Mouse (Mus musculus): ENCODE data around the gene Adgrl1. TPM values are rescaled to one million over a fixed set of nuclear protein-coding genes. Genes with fewer than 3 reads are reported as not detected.
A peak's percentile ranks its signal among the peaks of the same experiment; 100 is the strongest.

Adgrl1 gene
- 30.2 and 30.4 TPM in 2 replicates for polyA plus RNA-seq (2016; fragmentation: Nextera tagmentation; extraction: Ambion mirVana)

- H3K4me3 ChIP-seq, result peak within 1 kb of the TSS; percentile 99
- peak within 1 kb of the TSS; percentile 98 for H3K27ac ChIP-seq (replicated peaks)
- H3K4me1 ChIP-seq, result peaks cover 54% of the 10 kb centered on the region
- under 1% methylated on average over 65 of the region's 70 CpGs for WGBS
- peak; percentile 88 for ATAC-seq (ENCODE audit: low FRiP score, low read depth)
- peak within 1 kb of the TSS; percentile 89 for H3K4me2 ChIP-seq (replicated peaks)
- H3K27me3 ChIP-seq, result peaks cover 24% of the 10 kb centered on the region
- H3K9ac ChIP-seq (replicated peaks), result peak within 1 kb of the TSS; percentile 94
- no peaks in the 10 kb centered on the region for H3K36me3 ChIP-seq
- no peaks in the 10 kb centered on the region for H3K9me3 ChIP-seq
Measured at GRCm38 (mm10) chr8:83899363-83900252, at the start of gene Adgrl1. TSS of gene Adgrl1 (plus strand) at chr8:83900105.

- no peak overlapping the region for H3K4me2 ChIP-seq (replicated peaks)
- H3K36me3 ChIP-seq, result no peaks in the 10 kb centered on the region
- H3K4me3 ChIP-seq, result no peak overlapping the region
- no peak for ATAC-seq (ENCODE audit: low FRiP score, low read depth)
- H3K4me1 ChIP-seq, result no peaks in the 10 kb centered on the region
- no peak overlapping the region for H3K27ac ChIP-seq (replicated peaks)
- H3K27me3 ChIP-seq, result no peaks in the 10 kb centered on the region
- H3K9ac ChIP-seq (replicated peaks), result no peak overlapping the region
- peaks cover 6% of the 10 kb centered on the region; the same call in 1 of the 2 replicates for H3K9me3 ChIP-seq
- WGBS, result 22% methylated on average over 8 of the region's 8 CpGs
Measured at GRCm38 (mm10) chr8:83852329-83852728, 47.6 kb upstream of the Adgrl1 start.

GRCm38 (mm10) chr8:83853323-83854050, 46.4 kb upstream of the Adgrl1 start:
- Histone ChIP-seq H3K4me3 (no peak overlapping the region), H3K4me2 (replicated peaks) (no peak overlapping the region), H3K9me3 (no peaks in the 10 kb centered on the region), H3K36me3 (no peaks in the 10 kb centered on the region), H3K27ac (replicated peaks) (no peak overlapping the region), H3K27me3 (no peaks in the 10 kb centered on the region), H3K9ac (replicated peaks) (no peak overlapping the region), H3K4me1 (no peaks in the 10 kb centered on the region)
- 72% methylated on average over 3 of the region's 3 CpGs for WGBS
- ATAC-seq (ENCODE audit: low FRiP score, low read depth), result no peak

- H3K4me1 ChIP-seq, result no peaks in the 10 kb centered on the region
- no peak overlapping the region for H3K27ac ChIP-seq (replicated peaks)
- WGBS, result 88% methylated on average over 6 of the region's 6 CpGs
- H3K4me2 ChIP-seq (replicated peaks), result no peak overlapping the region
- H3K9me3 ChIP-seq, result no peaks in the 10 kb centered on the region
- no peaks in the 10 kb centered on the region for H3K36me3 ChIP-seq
- ATAC-seq (ENCODE audit: low FRiP score, low read depth), result no peak
- H3K4me3 ChIP-seq, result no peak overlapping the region
- no peak overlapping the region for H3K9ac ChIP-seq (replicated peaks)
- peaks cover 2% of the 10 kb centered on the region for H3K27me3 ChIP-seq
Measured at GRCm38 (mm10) chr8:83856486-83857065, 43.3 kb upstream of the Adgrl1 start.

GRCm38 (mm10) chr8:83862439-83863268, 37.3 kb upstream of the Adgrl1 start:
- Histone ChIP-seq H3K36me3 (no peaks in the 10 kb centered on the region), H3K9me3 (no peaks in the 10 kb centered on the region), H3K27me3 (peaks cover 4% of the 10 kb centered on the region), H3K9ac (replicated peaks) (peak overlapping the region; percentile 29), H3K4me1 (peaks cover 9% of the 10 kb centered on the region), H3K4me2 (replicated peaks) (peak overlapping the region; percentile 53), H3K27ac (replicated peaks) (no peak overlapping the region), H3K4me3 (peak overlapping the region; percentile 24)
- WGBS, result 8% methylated on average over 24 of the region's 24 CpGs
- no peak for ATAC-seq (ENCODE audit: low FRiP score, low read depth)

- Histone ChIP-seq H3K27me3 (peaks cover 31% of the 10 kb centered on the region), H3K36me3 (no peaks in the 10 kb centered on the region), H3K4me2 (replicated peaks) (peak overlapping the region; percentile 86), H3K27ac (replicated peaks) (peak overlapping the region; percentile 84), H3K4me1 (peaks cover 22% of the 10 kb centered on the region), H3K9ac (replicated peaks) (peak overlapping the region; percentile 70), H3K4me3 (peak overlapping the region; percentile 68), H3K9me3 (no peaks in the 10 kb centered on the region)
- ATAC-seq (ENCODE audit: low FRiP score, low read depth), result peak; percentile 75
- under 1% methylated on average over 47 of the region's 66 CpGs for WGBS
Measured at GRCm38 (mm10) chr8:83874881-83875655, 24.8 kb upstream of the Adgrl1 start.

- Histone ChIP-seq H3K27ac (replicated peaks) (peak overlapping the region; percentile 84), H3K4me2 (replicated peaks) (peak overlapping the region; percentile 86), H3K9me3 (no peaks in the 10 kb centered on the region), H3K4me3 (peak overlapping the region; percentile 68), H3K9ac (replicated peaks) (peak overlapping the region; percentile 70), H3K36me3 (no peaks in the 10 kb centered on the region), H3K27me3 (peaks cover 31% of the 10 kb centered on the region), H3K4me1 (peaks cover 22% of the 10 kb centered on the region)
- ATAC-seq (ENCODE audit: low FRiP score, low read depth), result peak; percentile 39
- WGBS, result 1% methylated on average over 7 of the region's 11 CpGs
Measured at GRCm38 (mm10) chr8:83875656-83876040, 24.3 kb upstream of the Adgrl1 start.

GRCm38 (mm10) chr8:83876080-83876837, 23.6 kb upstream of the Adgrl1 start:
- H3K27ac ChIP-seq (replicated peaks), result peak overlapping the region; percentile 84
- peak overlapping the region; percentile 68 for H3K4me3 ChIP-seq
- peak; percentile 44 for ATAC-seq (ENCODE audit: low FRiP score, low read depth)
- under 1% methylated on average over 41 of the region's 41 CpGs for WGBS
- peak overlapping the region; percentile 86 for H3K4me2 ChIP-seq (replicated peaks)
- no peaks in the 10 kb centered on the region for H3K9me3 ChIP-seq
- H3K9ac ChIP-seq (replicated peaks), result peak overlapping the region; percentile 70
- peaks cover 31% of the 10 kb centered on the region for H3K27me3 ChIP-seq
- no peaks in the 10 kb centered on the region for H3K36me3 ChIP-seq
- peaks cover 22% of the 10 kb centered on the region for H3K4me1 ChIP-seq

GRCm38 (mm10) chr8:83876838-83877223, 23.1 kb upstream of the Adgrl1 start:
- no peaks in the 10 kb centered on the region for H3K9me3 ChIP-seq
- H3K27me3 ChIP-seq, result peaks cover 32% of the 10 kb centered on the region
- 2% methylated on average over 10 of the region's 10 CpGs for WGBS
- no peaks in the 10 kb centered on the region for H3K36me3 ChIP-seq
- 0 out of 2 replicates have a peak, but pooled peaks have one; percentile 5 for ATAC-seq (ENCODE audit: low FRiP score, low read depth)
- H3K9ac ChIP-seq (replicated peaks), result no peak overlapping the region
- peak overlapping the region; percentile 84 for H3K27ac ChIP-seq (replicated peaks)
- peak overlapping the region; percentile 68; the same call in 1 of the 2 replicates for H3K4me3 ChIP-seq
- H3K4me2 ChIP-seq (replicated peaks), result peak overlapping the region; percentile 86
- peaks cover 22% of the 10 kb centered on the region for H3K4me1 ChIP-seq

GRCm38 (mm10) chr8:83888409-83888808, 11.5 kb upstream of the Adgrl1 start:
- 93% methylated on average over 2 of the region's 2 CpGs for WGBS
- H3K9ac ChIP-seq (replicated peaks), result no peak overlapping the region
- no peaks in the 10 kb centered on the region for H3K36me3 ChIP-seq
- ATAC-seq (ENCODE audit: low FRiP score, low read depth), result no peak
- H3K27ac ChIP-seq (replicated peaks), result no peak overlapping the region
- H3K4me3 ChIP-seq, result no peak overlapping the region
- peaks cover 13% of the 10 kb centered on the region for H3K27me3 ChIP-seq
- H3K4me1 ChIP-seq, result no peaks in the 10 kb centered on the region
- no peaks in the 10 kb centered on the region for H3K9me3 ChIP-seq
- no peak overlapping the region for H3K4me2 ChIP-seq (replicated peaks)

All from midbrain, embryonic 12.5 days (tissue).